Mouse (Mus musculus): ENCODE measurements around the gene Atf7. TPM values are rescaled to one million over a fixed set of nuclear protein-coding genes. Genes with fewer than 3 reads are reported as not detected.

Atf7 gene
- total and polyA plus RNA-seq, 3 experiments = 49.9 to 77.6 (median 49.9) TPM

DNA sequence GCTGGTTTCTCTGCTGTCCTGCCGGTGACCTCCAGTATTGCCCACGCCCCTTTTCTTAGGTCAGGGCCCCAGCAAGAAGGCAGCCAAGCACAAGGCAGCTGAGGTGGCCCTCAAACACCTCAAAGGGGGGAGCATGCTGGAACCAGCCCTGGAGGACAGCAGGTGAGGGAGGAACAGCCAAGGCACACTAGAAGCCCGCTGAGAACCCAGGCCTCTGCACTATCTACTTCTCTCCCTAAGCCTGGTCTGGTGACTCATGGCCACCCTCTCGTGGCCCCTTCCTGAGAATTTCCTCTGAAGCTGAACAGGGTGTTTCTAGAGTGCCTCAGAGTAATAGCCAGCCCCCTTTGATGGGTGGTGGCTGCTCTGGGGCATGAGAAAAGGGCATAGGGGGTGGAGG is 104.8 kb downstream of the Atf7 start:
- DNase-seq = no peak
- Histone ChIP-seq H3K36me3 (ENCODE audit: control insufficient read depth, insufficient read depth, low read length) (no peaks in the 10 kb centered on the region), H3K4me3 (no peak overlapping the region), H3K4me1 (ENCODE audit: control insufficient read depth, insufficient read depth, low read length) (peaks cover 2% of the 10 kb centered on the region; the same call in 1 of the 2 replicates), H3K27me3 (ENCODE audit: control insufficient read depth, insufficient read depth, low read length) (no peaks in the 10 kb centered on the region), H3K9ac (ENCODE audit: low read depth, low read length) (no peak overlapping the region), H3K79me2 (replicated peaks; ENCODE audit: control insufficient read depth, insufficient read depth, low read length) (no peaks in the 10 kb centered on the region), H3K27ac (no peak overlapping the region)
- intact Hi-C loops (cut with DNase I) = loop anchor here (10.0 kb wide), 1 partner anchor 136 kb away; no protein-coding TSS in a partner anchor
- 25% methylated on average over 4 of the region's 4 CpGs for WGBS
- TF ChIP-seq EP300 (IDR thresholded peaks at IDR 0.05; ENCODE audit: insufficient read depth, low read depth, low read length) = no peak
- TF ChIP-seq CTCF (IDR thresholded peaks at IDR 0.05) = no peak
- no peak for TF ChIP-seq POLR2A (IDR thresholded peaks at IDR 0.05; ENCODE audit: insufficient read depth, low read depth, low read length)

DNA sequence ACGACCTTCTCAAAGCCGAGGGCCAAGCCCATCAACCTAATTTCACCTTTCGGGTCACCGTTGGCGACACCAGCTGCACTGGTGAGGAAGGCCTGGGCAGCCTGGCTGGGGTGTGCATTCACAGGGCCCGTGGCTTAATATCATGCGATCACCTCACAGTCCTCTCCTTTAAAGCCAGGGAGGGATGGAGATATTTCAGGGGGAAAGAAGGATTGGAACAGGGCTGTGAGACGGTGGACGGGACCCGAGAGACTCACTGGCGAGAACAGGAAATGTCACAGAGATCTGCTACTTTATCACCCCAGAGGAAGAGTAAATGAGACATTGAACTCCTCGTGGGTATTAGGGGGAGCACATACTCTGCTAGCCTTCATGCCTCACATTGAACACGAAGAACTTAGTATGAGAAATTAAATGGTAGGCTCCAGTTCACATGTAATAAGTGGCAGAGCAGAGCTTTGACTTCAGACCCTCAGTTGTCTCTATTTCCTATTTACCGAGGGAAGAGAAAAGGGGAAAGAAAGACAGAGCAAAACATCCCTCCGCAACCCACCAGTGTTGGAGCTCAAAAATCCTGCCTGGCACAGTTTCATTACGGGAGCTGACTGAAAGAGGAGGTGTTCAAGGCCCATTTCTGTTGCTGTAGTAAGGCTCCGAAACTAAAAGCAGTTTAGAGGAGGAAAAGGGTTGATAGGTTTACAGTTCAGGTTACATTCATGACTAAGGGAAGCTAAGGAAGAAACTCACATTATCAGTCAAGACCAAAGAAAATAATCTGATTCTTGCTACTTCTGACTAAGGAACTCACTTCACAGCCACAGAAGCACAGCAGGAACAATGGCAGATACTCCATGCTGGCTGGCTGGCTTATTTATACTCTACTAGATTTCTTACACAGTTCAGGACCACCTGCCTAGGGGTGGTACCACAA is 105.8 kb downstream of the Atf7 start:
- H3K4me3 ChIP-seq = peak overlapping the region; percentile 87; the same call in 1 of the 2 replicates
- DNase-seq = no peak
- WGBS = 27% methylated on average over 17 of the region's 17 CpGs
- H3K27ac ChIP-seq = peak overlapping the region; percentile 99
- H3K27me3 ChIP-seq (ENCODE audit: control insufficient read depth, insufficient read depth, low read length) = no peaks in the 10 kb centered on the region
- TF ChIP-seq CTCF (IDR thresholded peaks at IDR 0.05) = no peak
- intact Hi-C loops (cut with DNase I) = loop anchor here (2.0 to 10.0 kb wide), 3 partner anchors 49 to 135 kb away; partner anchors contain the start of genes Pcbp2 and Sp1
- no peaks in the 10 kb centered on the region for H3K36me3 ChIP-seq (ENCODE audit: control insufficient read depth, insufficient read depth, low read length)
- no peaks in the 10 kb centered on the region for H3K79me2 ChIP-seq (replicated peaks; ENCODE audit: control insufficient read depth, insufficient read depth, low read length)
- peaks cover 2% of the 10 kb centered on the region; the same call in 1 of the 2 replicates for H3K4me1 ChIP-seq (ENCODE audit: control insufficient read depth, insufficient read depth, low read length)
- peak overlapping the region; percentile 98 for H3K9ac ChIP-seq (ENCODE audit: low read depth, low read length)

DNA sequence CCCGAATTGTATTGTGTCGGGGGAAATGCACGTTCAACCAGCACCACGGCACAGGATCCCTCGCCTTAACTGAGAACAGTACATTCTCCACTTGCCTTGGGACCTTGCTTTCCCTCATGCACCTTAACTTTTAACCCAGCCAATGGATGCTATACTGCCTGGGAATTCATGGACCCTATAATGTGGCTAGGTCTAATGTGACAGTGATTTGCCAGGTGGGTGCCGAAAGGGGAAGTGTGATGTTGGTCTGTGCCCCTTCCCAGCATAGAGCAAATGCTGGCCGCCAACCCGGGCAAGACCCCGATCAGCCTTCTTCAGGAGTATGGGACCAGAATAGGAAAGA is 106.4 kb downstream of the Atf7 start:
- Histone ChIP-seq H3K36me3 (ENCODE audit: control insufficient read depth, insufficient read depth, low read length) (no peaks in the 10 kb centered on the region), H3K27me3 (ENCODE audit: control insufficient read depth, insufficient read depth, low read length) (no peaks in the 10 kb centered on the region), H3K4me1 (ENCODE audit: control insufficient read depth, insufficient read depth, low read length) (peaks cover 2% of the 10 kb centered on the region; the same call in 1 of the 2 replicates), H3K79me2 (replicated peaks; ENCODE audit: control insufficient read depth, insufficient read depth, low read length) (no peaks in the 10 kb centered on the region), H3K4me3 (peak overlapping the region; percentile 87), H3K9ac (ENCODE audit: low read depth, low read length) (peak overlapping the region; percentile 98), H3K27ac (peak overlapping the region; percentile 99)
- TF ChIP-seq POLR2A (IDR thresholded peaks at IDR 0.05; ENCODE audit: insufficient read depth, low read depth, low read length) (no peak), CTCF (IDR thresholded peaks at IDR 0.05) (no peak), EP300 (IDR thresholded peaks at IDR 0.05; ENCODE audit: insufficient read depth, low read depth, low read length) (no peak)
- no peak for DNase-seq
- WGBS = 5% methylated on average over 9 of the region's 9 CpGs
- intact Hi-C loops (cut with DNase I) = loop anchor here (2.0 to 5.0 kb wide), 2 partner anchors 48 to 112 kb away; partner anchors contain the start of genes Pcbp2 and Sp1

DNA sequence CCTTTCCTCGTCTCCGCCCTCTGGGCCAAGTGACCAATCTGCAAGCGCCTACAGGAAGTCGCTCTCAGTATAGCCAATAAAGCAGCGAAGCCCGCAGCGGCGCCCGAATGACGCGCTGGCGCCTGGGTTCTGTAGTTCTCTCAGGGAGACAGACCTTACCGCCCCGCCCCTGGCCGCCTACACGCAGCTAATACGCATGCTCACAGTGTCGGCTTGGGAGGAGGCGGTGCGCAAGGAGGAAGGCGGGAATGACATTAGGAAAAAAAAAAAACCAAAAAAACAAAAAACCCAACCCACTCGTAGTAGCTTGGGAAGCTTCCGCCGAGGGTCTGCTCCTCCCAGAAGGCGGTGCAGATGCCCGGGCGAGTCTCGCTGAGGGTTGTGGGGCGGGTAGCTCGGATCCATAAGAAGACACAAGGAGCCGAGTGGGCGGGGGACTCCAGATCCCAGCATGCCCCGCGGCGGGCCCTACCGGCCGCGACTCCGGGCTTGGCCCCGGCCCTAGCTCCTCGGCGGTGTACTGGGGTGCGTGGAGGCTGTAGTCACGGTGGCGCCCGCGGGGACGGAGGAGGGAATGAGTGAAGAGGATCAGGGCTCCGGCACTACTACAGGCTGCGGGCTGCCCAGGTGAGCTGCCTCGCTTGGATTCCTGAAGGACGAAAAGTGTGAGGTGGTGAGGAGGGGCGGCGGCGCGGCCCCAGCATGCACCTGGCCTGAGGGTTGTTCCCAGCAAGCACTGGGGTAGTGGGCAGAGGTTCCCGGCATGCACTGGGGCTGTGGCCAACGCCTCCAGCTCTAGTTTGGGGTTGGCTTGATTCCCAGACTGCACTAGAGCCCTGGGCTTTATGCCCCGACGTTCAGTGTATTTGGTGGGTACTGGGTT is 107.0 kb downstream of the Atf7 start, which contains the start of gene Tarbp2:
TSS of gene Tarbp2 (plus strand) at position 217 of the 883 bp plus-strand sequence.
- intact Hi-C loops (cut with DNase I) = loop anchor here (2.0 to 5.0 kb wide), 2 partner anchors 47 to 111 kb away; partner anchors contain the start of genes Pcbp2 and Sp1
- under 1% methylated on average over 60 of the region's 60 CpGs for WGBS

DNA sequence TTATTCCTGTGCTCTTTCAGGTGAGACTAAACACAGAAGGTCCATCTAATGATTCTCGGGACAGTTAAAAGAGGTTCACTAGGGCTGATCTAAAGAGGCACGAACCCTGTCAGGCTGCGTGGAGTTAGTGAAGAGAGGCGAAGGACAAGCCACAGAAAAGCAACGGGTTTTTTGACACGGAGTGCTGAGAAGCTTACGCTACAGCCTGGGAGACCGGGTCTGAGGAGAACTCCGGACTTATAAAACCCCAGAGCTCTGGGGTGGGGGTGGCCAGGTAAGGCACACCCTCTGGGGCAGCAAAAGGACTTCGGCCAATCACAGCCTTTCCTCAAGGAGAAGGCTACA is 107.7 kb downstream of the Atf7 start:
- peak overlapping the region; percentile 99 for H3K27ac ChIP-seq
- DNase-seq = no peak
- H3K79me2 ChIP-seq (replicated peaks; ENCODE audit: control insufficient read depth, insufficient read depth, low read length) = no peaks in the 10 kb centered on the region
- H3K4me3 ChIP-seq = peak overlapping the region; percentile 61
- H3K4me1 ChIP-seq (ENCODE audit: control insufficient read depth, insufficient read depth, low read length) = peaks cover 2% of the 10 kb centered on the region; the same call in 1 of the 2 replicates
- WGBS = under 1% methylated on average over 10 of the region's 10 CpGs
- intact Hi-C loops (cut with DNase I) = loop anchor here (5.0 kb wide), 1 partner anchor 110 kb away; the partner anchor contains the start of gene Sp1
- no peaks in the 10 kb centered on the region for H3K27me3 ChIP-seq (ENCODE audit: control insufficient read depth, insufficient read depth, low read length)
- TF ChIP-seq POLR2A (IDR thresholded peaks at IDR 0.05; ENCODE audit: insufficient read depth, low read depth, low read length) = peak; percentile 96
- TF ChIP-seq CTCF (IDR thresholded peaks at IDR 0.05) = no peak
- no peak for TF ChIP-seq EP300 (IDR thresholded peaks at IDR 0.05; ENCODE audit: insufficient read depth, low read depth, low read length)
- peak overlapping the region; percentile 56 for H3K9ac ChIP-seq (ENCODE audit: low read depth, low read length)
- H3K36me3 ChIP-seq (ENCODE audit: control insufficient read depth, insufficient read depth, low read length) = no peaks in the 10 kb centered on the region

More for the DNA sequence above, 107.0 kb downstream of the Atf7 start, which contains the start of gene Tarbp2:
- DNase-seq = peak; percentile 98 to 100
- TF ChIP-seq POLR2A (IDR thresholded peaks at IDR 0.05; ENCODE audit: insufficient read depth, low read depth, low read length) (peak; percentile 67; the same call in 1 of the 2 replicates), CTCF (IDR thresholded peaks at IDR 0.05) (no peak), EP300 (IDR thresholded peaks at IDR 0.05; ENCODE audit: insufficient read depth, low read depth, low read length) (0 out of 2 replicates have a peak, but pooled peaks have one; percentile 14)
- H3K27me3 ChIP-seq (ENCODE audit: control insufficient read depth, insufficient read depth, low read length) = no peaks in the 10 kb centered on the region
- peak within 1 kb of the TSS; percentile 99 for H3K27ac ChIP-seq
- peaks cover 2% of the 10 kb centered on the region; the same call in 1 of the 2 replicates for H3K4me1 ChIP-seq (ENCODE audit: control insufficient read depth, insufficient read depth, low read length)
- H3K9ac ChIP-seq (ENCODE audit: low read depth, low read length) = peak within 1 kb of the TSS; percentile 98
- H3K4me3 ChIP-seq = peak within 1 kb of the TSS; percentile 87
- H3K36me3 ChIP-seq (ENCODE audit: control insufficient read depth, insufficient read depth, low read length) = no peaks in the 10 kb centered on the region
- no peaks in the 10 kb centered on the region for H3K79me2 ChIP-seq (replicated peaks; ENCODE audit: control insufficient read depth, insufficient read depth, low read length)

All from heart, adult 2 months (tissue).